Mouse (Mus musculus) myocyte (in vitro differentiated cells): ENCODE measurements around the gene Tmem50b. TPM values are rescaled to one million over a fixed set of nuclear protein-coding genes. Genes with fewer than 3 reads are reported as not detected.

Experiments
- H3K27me3 ChIP-seq: one replicate; pipeline ENCODE4 v1.6.1; 2011; ENCODE audit not compliant: control insufficient read depth, insufficient read depth, insufficient read length
- H3K36me3 ChIP-seq: one replicate; pipeline ENCODE4 v1.6.1; 2011; ENCODE audit not compliant: control insufficient read depth, insufficient read depth
- H3K4me2 ChIP-seq: one replicate; pipeline ENCODE4 v1.6.1; 2011; ENCODE audit warnings: low read depth, control low read depth
- H3K4me3 ChIP-seq: one replicate; pipeline ENCODE4 v1.5.1; 2011; ENCODE audit warnings: mild to moderate bottlenecking, control low read depth, moderate library complexity
- H3K79me2 ChIP-seq: one replicate; pipeline ENCODE4 v1.6.1; 2011; ENCODE audit not compliant: control insufficient read depth, insufficient read depth
- H3ac ChIP-seq: one replicate; pipeline ENCODE4 v1.6.1; 2011; ENCODE audit not compliant: control insufficient read depth, insufficient read length
- CEBPB ChIP-seq: IDR thresholded peaks from 2 replicates; pipeline ENCODE4 v1.6.1; 2011; ENCODE audit warnings: mild to moderate bottlenecking, moderate library complexity; ENCODE audit not compliant: poor library complexity, insufficient read depth, severe bottlenecking
- E2F4 ChIP-seq: IDR thresholded peaks from one replicate; pipeline ENCODE4 v1.6.1; 2011; ENCODE audit warnings: mild to moderate bottlenecking, control low read depth, moderate library complexity; ENCODE audit not compliant: insufficient read depth
- MAX ChIP-seq: IDR thresholded peaks from one replicate; pipeline ENCODE4 v1.6.1; 2011; ENCODE audit warnings: low read depth, mild to moderate bottlenecking, control low read depth
- MYOD1 ChIP-seq, 3 experiments: IDR thresholded peaks; one replicate each; pipeline ENCODE4 v1.6.1; 2011; ENCODE audit warnings: control low read depth in 2 of 3, low read depth in 2 of 3, mild to moderate bottlenecking in 2 of 3, moderate library complexity in 1 of 3; ENCODE audit not compliant: insufficient read length in 2 of 3, control insufficient read depth in 1 of 3
- MYOG ChIP-seq, 3 experiments: IDR thresholded peaks; one replicate each; pipeline ENCODE4 v1.6.1; 2011; ENCODE audit warnings: control low read depth in 2 of 3, low read depth in 2 of 3, mild to moderate bottlenecking in 2 of 3; ENCODE audit not compliant: insufficient read length in 2 of 3, control insufficient read depth in 1 of 3, insufficient read depth in 1 of 3
- POLR2A ChIP-seq: IDR thresholded peaks from one replicate; pipeline ENCODE4 v1.6.1; 2011; ENCODE audit warnings: low read depth, mild to moderate bottlenecking, control low read depth, moderate library complexity; ENCODE audit not compliant: insufficient read length
- POLR2AphosphoS2 ChIP-seq: IDR thresholded peaks from one replicate; pipeline ENCODE4 v1.6.1; 2011; ENCODE audit warnings: low read depth, control low read depth; ENCODE audit not compliant: insufficient read length
- REST ChIP-seq: IDR thresholded peaks from one replicate; pipeline ENCODE4 v1.6.1; 2011; ENCODE audit warnings: mild to moderate bottlenecking, control low read depth, moderate library complexity; ENCODE audit not compliant: insufficient read depth, insufficient read length
- SRF ChIP-seq: IDR thresholded peaks from one replicate; pipeline ENCODE4 v1.6.1; 2011; ENCODE audit warnings: low read depth; ENCODE audit not compliant: control insufficient read depth, insufficient read length
- TCF12 ChIP-seq: IDR thresholded peaks from one replicate; pipeline ENCODE4 v1.6.1; 2011; ENCODE audit warnings: mild to moderate bottlenecking, control low read depth; ENCODE audit not compliant: poor library complexity, insufficient read depth, severe bottlenecking
- TCF3 ChIP-seq: IDR thresholded peaks from one replicate; pipeline ENCODE4 v1.6.1; 2011; ENCODE audit warnings: low read depth, control low read depth; ENCODE audit not compliant: insufficient read length
- USF1 ChIP-seq: IDR thresholded peaks from one replicate; pipeline ENCODE4 v1.6.1; 2011; ENCODE audit warnings: low read depth, mild to moderate bottlenecking, control low read depth, moderate library complexity
- polyA plus RNA-seq: library from polyadenylated mRNA; unstranded; fragments of >200 nt; fragmentation: generic; extraction: Trizol; gene quantifications from one replicate; pipeline ENCODE4 v1.2.1, GENCODE M21; 2012; ENCODE audit warnings: missing spikeins

Tmem50b gene
- polyA plus RNA-seq, 1 experiment, result 11.4 TPM

DNA sequence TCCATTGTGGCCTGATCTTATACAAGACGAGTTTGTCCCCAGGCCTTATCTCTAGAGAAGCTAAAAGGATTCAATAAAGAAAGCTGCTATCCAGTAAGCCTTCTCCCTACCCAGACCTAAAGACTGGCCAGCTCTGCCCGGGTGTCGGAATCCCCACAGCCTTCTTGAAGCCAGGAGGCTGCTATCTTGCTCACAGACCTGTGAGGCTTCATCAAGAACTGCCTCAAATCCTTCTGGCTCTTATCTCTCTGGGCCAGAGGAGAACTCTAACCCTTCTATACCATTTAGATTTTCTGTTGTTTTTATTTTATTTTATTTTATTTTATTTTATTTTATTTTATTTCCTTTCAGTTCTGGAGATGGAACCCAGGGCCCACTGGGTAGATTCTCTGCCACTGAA lies 60.5 kb downstream of the Tmem50b start:
- Histone ChIP-seq H3K36me3 (no peaks in the 10 kb centered on the region), H3K4me2 (no peak overlapping the region), H3K4me3 (no peak overlapping the region), H3K27me3 (no peaks in the 10 kb centered on the region), H3ac (no peak overlapping the region), H3K79me2 (no peaks in the 10 kb centered on the region)
- no peak for TF ChIP-seq E2F4
- TF ChIP-seq POLR2AphosphoS2, result no peak
- no peak for TF ChIP-seq REST
- TF ChIP-seq TCF3, result no peak
- TF ChIP-seq MYOG (IDR thresholded peaks at IDR 0.05; ENCODE audit: control insufficient read depth in 1 of 3, insufficient read depth in 1 of 3, insufficient read length in 2 of 3, low read depth in 2 of 3), result no peak
- TF ChIP-seq SRF, result no peak
- no peak for TF ChIP-seq TCF12
- TF ChIP-seq CEBPB, result no peak
- TF ChIP-seq MAX, result no peak
- no peak for TF ChIP-seq MYOD1 (IDR thresholded peaks at IDR 0.05; ENCODE audit: control insufficient read depth in 1 of 3, insufficient read length in 2 of 3, low read depth in 2 of 3)
- no peak for TF ChIP-seq USF1
- no peak for TF ChIP-seq POLR2A

- Histone ChIP-seq H3K4me2 (no peak overlapping the region), H3K4me3 (no peak overlapping the region), H3K79me2 (no peaks in the 10 kb centered on the region), H3K36me3 (no peaks in the 10 kb centered on the region), H3K27me3 (no peaks in the 10 kb centered on the region), H3ac (no peak overlapping the region)
- TF ChIP-seq POLR2AphosphoS2 (no peak), SRF (no peak), TCF3 (no peak), USF1 (no peak), POLR2A (no peak), MYOD1 (IDR thresholded peaks at IDR 0.05; ENCODE audit: control insufficient read depth in 1 of 3, insufficient read length in 2 of 3, low read depth in 2 of 3) (no peak), MYOG (IDR thresholded peaks at IDR 0.05; ENCODE audit: control insufficient read depth in 1 of 3, insufficient read depth in 1 of 3, insufficient read length in 2 of 3, low read depth in 2 of 3) (no peak), CEBPB (no peak)
Measured at GRCm38 (mm10) chr16:91536372-91536771, 61.2 kb downstream of the Tmem50b start.

- no peaks in the 10 kb centered on the region for H3K79me2 ChIP-seq
- no peaks in the 10 kb centered on the region for H3K36me3 ChIP-seq
- no peak overlapping the region for H3K4me2 ChIP-seq
- TF ChIP-seq POLR2AphosphoS2 (no peak), TCF3 (no peak), SRF (no peak), REST (no peak), TCF12 (no peak), CEBPB (no peak)
- H3K4me3 ChIP-seq, result no peak overlapping the region
- no peaks in the 10 kb centered on the region for H3K27me3 ChIP-seq
- no peak overlapping the region for H3ac ChIP-seq
Measured at GRCm38 (mm10) chr16:91534888-91535287, 62.7 kb downstream of the Tmem50b start.

DNA sequence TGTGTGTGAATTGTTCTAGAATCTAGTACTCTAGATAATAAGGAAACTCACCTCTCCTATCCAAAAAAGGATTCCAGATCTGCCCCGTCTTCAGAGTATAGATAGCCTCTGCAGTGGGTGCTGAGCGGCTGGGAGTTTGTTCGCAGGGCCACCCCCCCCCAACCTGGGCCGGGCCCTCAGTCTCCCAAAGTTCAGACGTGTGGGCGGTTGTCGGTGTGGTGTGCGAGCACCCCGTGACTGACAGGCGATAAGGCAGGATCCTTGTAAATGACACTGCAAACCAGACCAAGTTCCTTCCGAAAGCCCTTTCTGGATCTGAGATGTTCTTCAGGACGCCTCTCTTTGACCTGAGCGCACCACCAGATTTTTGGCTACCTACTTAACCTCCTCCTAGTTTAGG lies 63.1 kb downstream of the Tmem50b start:
- Histone ChIP-seq H3K79me2 (no peaks in the 10 kb centered on the region), H3K36me3 (no peaks in the 10 kb centered on the region), H3ac (no peak overlapping the region), H3K27me3 (no peaks in the 10 kb centered on the region), H3K4me3 (no peak overlapping the region), H3K4me2 (no peak overlapping the region)
- TF ChIP-seq TCF3, result no peak
- no peak for TF ChIP-seq MYOG (IDR thresholded peaks at IDR 0.05; ENCODE audit: control insufficient read depth in 1 of 3, insufficient read depth in 1 of 3, insufficient read length in 2 of 3, low read depth in 2 of 3)
- no peak for TF ChIP-seq POLR2AphosphoS2

GRCm38 (mm10) chr16:91533097-91534001 lies 64.3 kb downstream of the Tmem50b start:
- no peak for TF ChIP-seq TCF3
- no peak for TF ChIP-seq CEBPB
- TF ChIP-seq MAX, result no peak
- TF ChIP-seq POLR2AphosphoS2, result no peak
- no peak for TF ChIP-seq E2F4
- TF ChIP-seq MYOG (IDR thresholded peaks at IDR 0.05; ENCODE audit: control insufficient read depth in 1 of 3, insufficient read depth in 1 of 3, insufficient read length in 2 of 3, low read depth in 2 of 3), result no peak
- H3K4me2 ChIP-seq, result no peak overlapping the region
- H3K36me3 ChIP-seq, result no peaks in the 10 kb centered on the region
- H3K79me2 ChIP-seq, result no peaks in the 10 kb centered on the region
- H3ac ChIP-seq, result no peak overlapping the region
- H3K27me3 ChIP-seq, result no peaks in the 10 kb centered on the region
- H3K4me3 ChIP-seq, result no peak overlapping the region
